Mouse (Mus musculus) lung, embryonic 16.5 days (tissue): ENCODE measurements around the gene Rsrp1. TPM values are rescaled to one million over a fixed set of nuclear protein-coding genes. Genes with fewer than 3 reads are reported as not detected.
"Not testable (repeated sequence)": the region's sequence is repeated elsewhere in the genome, so short reads cannot be mapped to it uniquely, and the experiment has no call there.

Experiments used
- ATAC-seq: fragments of 200-750 bp; cut with Nextera tagmentation; 2 replicates; pipeline ENCODE4 v1.8.0; 2017; ENCODE audit warnings: low read depth, mild to moderate bottlenecking, moderate library complexity
- H3K27ac ChIP-seq: fragments of 300-500 bp; sonication (generic); 2 replicates; pipeline ENCODE4 v1.5.1; 2014; ENCODE audit warnings: mild to moderate bottlenecking, control low read depth, low read length
- H3K27me3 ChIP-seq: fragments of 300-500 bp; sonication (generic); 2 replicates; pipeline ENCODE4 v1.6.1; 2014; ENCODE audit warnings: low read depth, low read length, mixed read lengths; ENCODE audit not compliant: control insufficient read depth, insufficient read depth
- H3K36me3 ChIP-seq: fragments of 300-500 bp; sonication (generic); 2 replicates; pipeline ENCODE4 v1.6.1; 2014; ENCODE audit warnings: low read length; ENCODE audit not compliant: control insufficient read depth, insufficient read depth
- H3K4me1 ChIP-seq: fragments of 300-500 bp; sonication (generic); replicated peaks from 2 replicates; pipeline ENCODE4 v1.6.1; 2014; ENCODE audit warnings: low read length, mixed read lengths; ENCODE audit not compliant: control insufficient read depth, insufficient read depth
- H3K4me2 ChIP-seq: fragments of 300-500 bp; sonication (generic); 2 replicates; pipeline ENCODE4 v1.6.1; 2014; ENCODE audit warnings: low read depth, low read length, control low read depth
- H3K4me3 ChIP-seq: fragments of 300-500 bp; sonication (generic); 2 replicates; pipeline ENCODE4 v1.5.1; 2014; ENCODE audit warnings: mild to moderate bottlenecking, low read length, control low read depth
- H3K9ac ChIP-seq: fragments of 300-500 bp; sonication (generic); 2 replicates; pipeline ENCODE4 v1.6.1; 2014; ENCODE audit warnings: low read length, control low read depth
- H3K9me3 ChIP-seq: fragments of 300-500 bp; sonication (generic); 2 replicates; pipeline ENCODE4 v1.6.1; 2016; ENCODE audit warnings: low read length; ENCODE audit not compliant: control insufficient read depth
- WGBS: fragments of 180-500 bp; shearing (Covaris S2); extraction: QIAGEN DNeasy Blood & Tissue Kit; methylation state at CpG from one replicate; pipeline ENCODE4 v1.1.7; 2014; 5-methylcytosine and 5-hydroxymethylcytosine counted together
- polyA plus RNA-seq: library from polyadenylated mRNA; unstranded; fragments of >200 nt; fragmentation: Nextera tagmentation; extraction: Ambion mirVana; gene quantifications from 2 replicates; pipeline ENCODE4 v1.2.1, GENCODE M21; 2015

The Rsrp1 gene
- polyA plus RNA-seq, 1 experiment from 2014 or later, result 454 TPM

DNA sequence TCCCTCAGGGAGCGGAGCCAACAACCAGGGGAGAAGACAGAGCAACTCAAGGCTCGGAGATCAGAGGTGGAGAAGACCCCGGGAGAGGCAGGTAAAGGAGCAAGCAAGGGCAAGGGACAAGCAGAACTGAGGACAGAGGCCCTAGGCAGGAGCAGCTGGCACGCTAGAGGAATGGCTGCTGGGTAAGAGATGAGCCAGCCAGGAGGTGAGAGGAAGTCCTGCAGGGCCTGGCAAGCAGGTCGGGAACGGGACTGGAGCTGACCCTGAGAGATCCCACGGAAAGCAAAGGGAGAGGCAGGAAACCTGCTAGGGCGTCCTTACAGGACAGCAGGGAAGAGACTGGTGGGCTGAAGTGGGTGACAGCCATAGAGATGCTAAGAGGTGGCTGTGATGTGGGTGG is 22.3 kb upstream of the Rsrp1 start:
- H3K36me3 ChIP-seq, result peaks cover 57% of the 10 kb centered on the region
- H3K9ac ChIP-seq, result no peak overlapping the region
- H3K27ac ChIP-seq, result no peak overlapping the region
- WGBS, result 92% methylated on average over 8 of the region's 8 CpGs
- H3K4me2 ChIP-seq, result no peak overlapping the region
- ATAC-seq, result no peak
- no peaks in the 10 kb centered on the region for H3K4me1 ChIP-seq
- H3K27me3 ChIP-seq, result no peaks in the 10 kb centered on the region
- no peak overlapping the region for H3K4me3 ChIP-seq
- no peaks in the 10 kb centered on the region for H3K9me3 ChIP-seq

GRCm38 (mm10) chr4:134903046-134903445 is 20.3 kb upstream of the Rsrp1 start:
- Histone ChIP-seq H3K9me3 (no peaks in the 10 kb centered on the region), H3K4me1 (no peaks in the 10 kb centered on the region), H3K4me3 (no peak overlapping the region), H3K27me3 (no peaks in the 10 kb centered on the region), H3K36me3 (peaks cover 53% of the 10 kb centered on the region), H3K9ac (no peak overlapping the region), H3K27ac (no peak overlapping the region), H3K4me2 (no peak overlapping the region)
- no peak for ATAC-seq
- WGBS, result 69% methylated on average over 7 of the region's 7 CpGs

DNA sequence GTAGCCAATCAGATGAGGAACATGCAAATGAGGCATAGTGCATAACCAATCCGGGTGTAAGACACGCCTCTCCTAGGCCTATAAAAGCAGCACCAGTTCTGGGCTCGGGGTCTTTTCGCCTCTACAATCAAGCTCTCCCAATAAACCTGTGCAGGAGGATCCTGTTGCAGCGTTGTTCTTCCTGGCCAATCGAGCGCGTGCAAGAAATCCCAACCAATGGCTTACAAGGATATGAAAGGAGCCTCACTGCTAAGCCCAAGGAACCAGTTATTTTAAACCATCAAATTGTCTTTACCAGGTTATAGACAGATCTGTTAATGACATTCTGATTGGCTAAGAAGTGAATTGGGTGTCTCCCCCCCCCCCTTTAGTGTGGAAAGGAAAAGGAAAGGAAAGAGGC is 12.0 kb upstream of the Rsrp1 start:
- peaks cover 30% of the 10 kb centered on the region for H3K36me3 ChIP-seq
- not testable (repeated sequence) for H3K4me2 ChIP-seq

GRCm38 (mm10) chr4:134913413-134913812 is 10.0 kb upstream of the Rsrp1 start:
- no peak overlapping the region for H3K9ac ChIP-seq
- 33% methylated on average over 3 of the region's 3 CpGs for WGBS

More for the DNA sequence above, 12.0 kb upstream of the Rsrp1 start:
- ATAC-seq, H3K4me3 ChIP-seq, H3K9me3 ChIP-seq, H3K27ac ChIP-seq, H3K9ac ChIP-seq, H3K27me3 ChIP-seq: not testable (repeated sequence)
- WGBS, result 96% methylated on average over 7 of the region's 8 CpGs
- H3K4me1 ChIP-seq, result peaks cover 11% of the 10 kb centered on the region

DNA sequence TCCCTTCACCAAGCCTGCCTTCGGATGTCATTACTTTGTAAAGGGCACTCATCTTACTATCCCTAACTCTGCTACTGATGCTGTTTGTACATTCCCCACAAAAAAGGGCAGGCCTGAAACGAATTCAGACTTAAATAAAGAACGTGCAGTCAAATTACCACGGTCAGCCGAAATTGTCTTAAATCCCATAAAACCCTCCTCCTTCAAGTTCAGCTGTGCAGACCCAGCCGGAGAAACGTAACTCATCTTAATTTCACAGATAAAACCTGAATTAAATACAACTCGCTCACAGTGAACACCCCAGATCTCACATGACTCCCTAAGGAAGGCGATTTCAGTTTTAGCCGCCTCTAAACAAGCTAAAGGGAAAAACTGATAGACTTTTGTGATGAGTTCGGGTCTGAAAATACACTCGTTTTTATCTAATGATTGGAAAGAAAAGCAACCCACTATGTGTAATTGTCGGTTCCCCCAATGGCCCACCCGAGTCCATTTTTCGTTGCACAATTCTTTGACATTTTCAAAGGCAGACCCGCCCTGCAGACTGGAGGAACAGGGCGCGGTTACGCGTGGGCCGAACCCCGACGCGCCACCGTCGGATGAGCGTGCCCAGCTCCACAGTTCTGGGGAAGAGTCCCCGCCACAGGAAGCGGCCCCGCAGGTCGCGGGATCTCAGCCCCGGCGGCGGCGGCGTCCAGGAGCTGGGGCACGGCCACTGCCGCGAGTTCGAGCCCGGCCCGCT is 9.1 kb upstream of the Rsrp1 start:
- H3K27ac ChIP-seq, result peak overlapping the region; percentile 91
- under 1% methylated on average over 43 of the region's 43 CpGs for WGBS

More at GRCm38 (mm10) chr4:134913413-134913812, 10.0 kb upstream of the Rsrp1 start:
- H3K4me3 ChIP-seq, result no peak overlapping the region; the same call in 1 of the 2 replicates
- ATAC-seq, result no peak
- H3K27ac ChIP-seq, result no peak overlapping the region
- no peaks in the 10 kb centered on the region for H3K9me3 ChIP-seq
- H3K4me1 ChIP-seq, result peaks cover 11% of the 10 kb centered on the region
- H3K36me3 ChIP-seq, result peaks cover 18% of the 10 kb centered on the region
- no peaks in the 10 kb centered on the region for H3K27me3 ChIP-seq
- H3K4me2 ChIP-seq, result peak overlapping the region; percentile 86; the same call in 1 of the 2 replicates

GRCm38 (mm10) chr4:134914864-134915209 is 8.6 kb upstream of the Rsrp1 start, which contains the start of gene Tmem50a:
TSS of gene Tmem50a (minus strand) at chr4:134915024.
- H3K27ac ChIP-seq, result peak within 1 kb of the TSS; percentile 91
- 0% methylated on average over 25 of the region's 25 CpGs for WGBS
- H3K4me3 ChIP-seq, result peak within 1 kb of the TSS; percentile 77
- H3K4me1 ChIP-seq, result peaks cover 11% of the 10 kb centered on the region
- H3K36me3 ChIP-seq, result peaks cover 5% of the 10 kb centered on the region
- H3K9ac ChIP-seq, result peak within 1 kb of the TSS; percentile 92
- H3K27me3 ChIP-seq, result no peaks in the 10 kb centered on the region
- no peaks in the 10 kb centered on the region for H3K9me3 ChIP-seq
- peak; percentile 94 for ATAC-seq
- peak within 1 kb of the TSS; percentile 86 for H3K4me2 ChIP-seq

More for the DNA sequence above, 9.1 kb upstream of the Rsrp1 start:
- H3K4me1 ChIP-seq, result peaks cover 11% of the 10 kb centered on the region
- peak overlapping the region; percentile 86 for H3K4me2 ChIP-seq
- H3K36me3 ChIP-seq, result peaks cover 9% of the 10 kb centered on the region
- H3K9ac ChIP-seq, result peak overlapping the region; percentile 92
- peak; percentile 70 for ATAC-seq
- no peaks in the 10 kb centered on the region for H3K27me3 ChIP-seq
- H3K9me3 ChIP-seq, result no peaks in the 10 kb centered on the region
- peak overlapping the region; percentile 77 for H3K4me3 ChIP-seq

DNA sequence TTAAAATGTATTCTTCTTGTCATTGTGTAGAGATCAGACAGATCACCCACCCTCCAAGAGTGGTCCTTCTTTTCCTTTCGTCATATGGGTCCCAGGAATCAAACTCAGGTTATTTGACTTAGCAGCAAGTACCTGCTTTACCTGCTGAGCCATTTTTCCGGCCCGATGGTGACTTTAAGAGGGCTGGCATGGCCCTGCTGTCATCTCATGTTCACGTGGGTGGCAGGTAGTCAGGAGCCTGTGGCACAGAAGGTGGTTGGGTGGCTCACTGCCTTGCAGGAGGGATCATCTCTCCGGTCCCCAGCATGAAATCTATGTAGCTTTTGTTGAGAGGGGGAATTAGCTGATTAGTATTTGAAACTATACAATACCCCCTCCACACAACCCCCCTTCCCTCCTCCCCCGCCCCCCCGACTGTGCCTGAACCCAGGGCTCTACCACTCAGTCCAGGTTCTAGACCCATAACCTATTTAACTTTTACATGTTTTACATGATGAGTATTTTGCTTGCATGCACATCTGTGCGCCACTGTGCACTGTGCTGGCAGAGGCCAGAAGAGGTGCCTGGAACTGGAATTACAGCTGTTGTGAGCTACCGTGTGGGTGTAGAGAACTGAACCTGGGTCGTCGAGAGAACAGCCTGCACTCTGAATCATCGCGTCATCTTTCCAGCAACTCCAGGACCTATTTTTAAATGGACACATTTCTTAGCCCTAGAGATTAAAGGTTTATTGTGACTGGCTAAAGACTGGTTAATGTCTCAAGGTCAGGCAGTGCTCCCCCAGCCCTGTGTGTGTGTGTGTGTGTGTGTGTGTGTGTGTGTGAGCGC is 8.0 kb upstream of the Rsrp1 start:
- H3K4me1 ChIP-seq, result peaks cover 11% of the 10 kb centered on the region
- 54% methylated on average over 14 of the region's 14 CpGs for WGBS
- H3K9me3 ChIP-seq, result no peaks in the 10 kb centered on the region
- ATAC-seq, result peak; percentile 17; the same call in 1 of the 2 replicates
- H3K9ac ChIP-seq, result peak overlapping the region; percentile 92
- peak overlapping the region; percentile 86 for H3K4me2 ChIP-seq
- peak overlapping the region; percentile 77 for H3K4me3 ChIP-seq
- no peaks in the 10 kb centered on the region for H3K27me3 ChIP-seq
- peaks cover 5% of the 10 kb centered on the region for H3K36me3 ChIP-seq
- H3K27ac ChIP-seq, result no peak overlapping the region

GRCm38 (mm10) chr4:134917194-134917593 is 6.2 kb upstream of the Rsrp1 start:
- H3K4me1 ChIP-seq, result peaks cover 11% of the 10 kb centered on the region
- no peaks in the 10 kb centered on the region for H3K27me3 ChIP-seq
- H3K4me3 ChIP-seq, result no peak overlapping the region
- no peaks in the 10 kb centered on the region; the same call in 1 of the 2 replicates for H3K36me3 ChIP-seq
- no peaks in the 10 kb centered on the region for H3K9me3 ChIP-seq
- H3K4me2 ChIP-seq, result no peak overlapping the region
- 76% methylated on average over 3 of the region's 3 CpGs for WGBS
- no peak overlapping the region for H3K27ac ChIP-seq
- H3K9ac ChIP-seq, result no peak overlapping the region
- ATAC-seq, result no peak

- 25% methylated on average over 7 of the region's 7 CpGs for whole genome bisulfite sequencing
- Histone ChIP-seq H3K27ac (peak overlapping the region; percentile 44), H3K4me2 (no peak overlapping the region), H3K9me3 (no peaks in the 10 kb centered on the region), H3K9ac (no peak overlapping the region), H3K27me3 (no peaks in the 10 kb centered on the region), H3K4me3 (no peak overlapping the region), H3K36me3 (no peaks in the 10 kb centered on the region), H3K4me1 (peaks cover 6% of the 10 kb centered on the region)
- no peak for ATAC-seq
These were observed 5.0 kb upstream of the Rsrp1 start for GRCm38 (mm10) chr4:134918381-134918780.
